Mouse (Mus musculus): ENCODE results near the gene Gm5767. TPM values are rescaled to one million over a fixed set of nuclear protein-coding genes. Genes with fewer than 3 reads are reported as not detected.
A peak's percentile ranks its signal among the peaks of the same experiment; 100 is the strongest.

Gene Gm5767
- not detected in 2 replicates for polyA plus RNA-seq (2014; fragmentation: Nextera tagmentation; extraction: Ambion mirVana)

DNA sequence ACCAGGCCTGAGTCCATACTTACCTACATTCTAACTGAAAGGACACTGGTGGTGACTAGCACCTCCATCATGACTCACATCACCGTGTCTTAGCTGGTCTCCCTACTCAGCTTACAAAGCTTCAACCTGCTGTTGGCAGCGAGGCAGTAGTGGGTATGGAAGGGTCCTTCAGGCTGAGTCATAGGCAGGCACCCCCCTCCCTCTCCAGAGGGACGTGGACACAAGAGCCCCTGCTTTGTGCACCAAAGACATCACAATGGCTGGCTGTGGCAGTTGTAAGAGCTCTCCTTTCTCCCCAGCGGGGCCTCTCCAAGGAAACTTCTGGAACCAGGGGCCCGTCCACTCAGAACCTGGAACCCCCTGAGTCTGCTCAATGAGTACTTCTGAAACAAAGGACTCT, at the start of gene Gm5767:
Gm5767 (plus strand) TSS at position 301 of the 400 bp plus-strand sequence.
- H3K4me1 ChIP-seq (ENCODE audit: control insufficient read depth, insufficient read depth, low read length) = no peaks in the 10 kb centered on the region
- H3K9ac ChIP-seq (ENCODE audit: low read depth, low read length) = no peak within 1 kb of the TSS
- H3K4me2 ChIP-seq (ENCODE audit: low read depth, low read length) = no peak within 1 kb of the TSS
- ATAC-seq (ENCODE audit: low read depth) (no peak), DNase-seq (ENCODE audit: low spot score) (no peak)
- H3K27me3 ChIP-seq (replicated peaks; ENCODE audit: control insufficient read depth, insufficient read depth, low read length) = no peaks in the 10 kb centered on the region
- H3K9me3 ChIP-seq (ENCODE audit: control insufficient read depth, low read length) = no peaks in the 10 kb centered on the region
- H3K4me3 ChIP-seq (ENCODE audit: low read depth, low read length) = no peak within 1 kb of the TSS
- 81% methylated on average over 5 of the region's 5 CpGs for WGBS
- no peaks in the 10 kb centered on the region for H3K36me3 ChIP-seq (ENCODE audit: control insufficient read depth, insufficient read depth, low read length)
- H3K27ac ChIP-seq (replicated peaks; ENCODE audit: low read depth, low read length) = no peak within 1 kb of the TSS

DNA sequence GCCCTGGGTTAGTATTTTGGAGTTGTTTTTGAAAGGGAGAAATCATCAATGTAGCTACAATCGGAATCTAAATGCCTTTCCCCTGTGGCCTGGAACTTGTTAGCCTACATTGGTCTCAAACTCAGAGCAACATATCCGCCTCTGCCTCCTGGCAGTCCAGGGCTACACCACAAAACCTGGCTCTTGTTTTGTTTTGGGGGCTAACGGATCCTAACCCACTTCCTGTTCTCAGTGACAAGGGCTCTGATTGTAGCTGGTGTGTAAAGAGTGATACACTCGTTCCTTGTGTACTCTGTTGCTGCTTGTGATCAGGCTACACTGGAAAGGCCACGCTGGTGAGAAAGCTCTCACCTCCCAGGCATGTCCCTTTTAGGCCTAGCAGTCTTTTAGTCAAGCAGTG, 49.1 kb upstream of the Gm5767 start:
- H3K4me1 ChIP-seq (ENCODE audit: control insufficient read depth, insufficient read depth, low read length) = peaks cover 5% of the 10 kb centered on the region; the same call in 1 of the 2 replicates
- no peak for DNase-seq (ENCODE audit: low spot score)
- H3K27me3 ChIP-seq (replicated peaks; ENCODE audit: control insufficient read depth, insufficient read depth, low read length) = no peaks in the 10 kb centered on the region
- H3K4me3 ChIP-seq (ENCODE audit: low read depth, low read length) = no peak overlapping the region
- H3K9ac ChIP-seq (ENCODE audit: low read depth, low read length) = no peak overlapping the region
- WGBS = 81% methylated on average over 5 of the region's 5 CpGs
- H3K36me3 ChIP-seq (ENCODE audit: control insufficient read depth, insufficient read depth, low read length) = peaks cover 35% of the 10 kb centered on the region
- H3K9me3 ChIP-seq (ENCODE audit: control insufficient read depth, low read length) = no peaks in the 10 kb centered on the region
- ATAC-seq (ENCODE audit: low read depth) = no peak
- H3K27ac ChIP-seq (replicated peaks; ENCODE audit: low read depth, low read length) = no peak overlapping the region
- no peak overlapping the region for H3K4me2 ChIP-seq (ENCODE audit: low read depth, low read length)

DNA sequence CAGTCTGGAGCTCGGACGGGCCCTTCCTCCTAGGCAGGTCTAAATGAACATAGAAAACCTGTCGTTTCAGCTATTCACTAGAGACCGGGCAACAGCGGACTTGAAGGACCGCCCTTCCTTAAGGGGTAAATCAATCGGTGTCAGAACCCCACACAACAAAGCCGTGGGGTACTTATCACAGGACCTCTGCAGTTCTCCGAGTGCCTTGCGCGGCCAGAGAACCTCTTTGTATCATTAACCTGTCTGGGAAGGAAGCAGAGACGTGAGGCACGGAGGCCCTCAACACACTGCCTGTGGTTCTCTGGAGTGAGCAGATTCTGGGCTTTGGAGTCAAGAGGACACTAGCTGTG, 43.7 kb upstream of the Gm5767 start:
- H3K4me2 ChIP-seq (ENCODE audit: low read depth, low read length) = peak overlapping the region; percentile 92
- DNase-seq (ENCODE audit: low spot score) = peak; percentile 8
- peaks cover 42% of the 10 kb centered on the region for H3K36me3 ChIP-seq (ENCODE audit: control insufficient read depth, insufficient read depth, low read length)
- H3K27ac ChIP-seq (replicated peaks; ENCODE audit: low read depth, low read length) = peak overlapping the region; percentile 83
- no peaks in the 10 kb centered on the region for H3K27me3 ChIP-seq (replicated peaks; ENCODE audit: control insufficient read depth, insufficient read depth, low read length)
- no peaks in the 10 kb centered on the region for H3K9me3 ChIP-seq (ENCODE audit: control insufficient read depth, low read length)
- peak overlapping the region; percentile 81 for H3K4me3 ChIP-seq (ENCODE audit: low read depth, low read length)
- H3K4me1 ChIP-seq (ENCODE audit: control insufficient read depth, insufficient read depth, low read length) = peaks cover 13% of the 10 kb centered on the region; the same call in 1 of the 2 replicates
- 1% methylated on average over 13 of the region's 13 CpGs for WGBS
- H3K9ac ChIP-seq (ENCODE audit: low read depth, low read length) = peak overlapping the region; percentile 89
- peak; percentile 4; the same call in 1 of the 2 replicates for ATAC-seq (ENCODE audit: low read depth)

DNA sequence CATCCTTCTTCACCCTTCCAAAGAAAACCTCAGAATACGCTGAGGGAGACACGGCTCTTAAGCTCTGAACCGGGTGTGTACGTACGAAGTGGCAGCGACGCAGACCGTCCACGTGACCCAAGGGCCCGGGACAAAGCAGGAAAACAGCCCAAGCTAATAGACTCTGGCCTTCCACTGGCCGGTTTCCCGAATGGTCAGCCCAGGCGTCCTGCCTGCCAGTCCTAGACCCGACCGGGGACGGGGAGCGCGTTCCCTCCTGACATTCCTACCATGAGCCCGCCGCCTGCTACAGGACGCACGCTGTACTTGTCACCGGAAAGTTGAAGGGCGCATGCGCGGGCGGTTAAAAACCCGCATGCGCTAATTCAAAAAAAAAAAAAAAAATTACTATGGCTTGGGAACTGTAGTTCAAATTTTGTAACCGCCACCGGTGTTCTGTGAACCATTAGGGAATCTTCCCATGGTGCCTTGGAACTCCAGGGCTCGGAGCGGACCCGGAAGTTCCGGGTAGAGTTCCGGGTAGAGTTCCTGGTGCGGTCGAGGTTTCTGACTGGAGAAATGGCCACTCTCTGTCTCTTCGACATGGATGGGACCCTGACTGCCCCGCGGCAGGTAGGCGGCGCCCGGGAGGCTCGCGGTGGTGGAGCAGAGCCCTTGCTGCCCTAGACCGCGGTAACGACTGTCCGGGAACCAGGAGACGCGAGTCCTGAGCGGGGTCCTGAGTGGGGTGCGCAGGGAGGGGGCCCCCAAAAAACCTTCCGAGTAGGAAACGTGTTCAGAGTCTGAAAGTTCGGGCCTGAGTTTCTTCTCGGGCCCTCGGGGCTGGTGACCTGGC, 43.1 kb upstream of the Gm5767 start, which contains the start of the genes Pmm2 and Tmem186:
Pmm2 (plus strand) TSS at position 458 of the 835 bp plus-strand sequence.
Tmem186 (minus strand) TSS at position 496 of the 835 bp plus-strand sequence.
- Histone ChIP-seq H3K4me1 (ENCODE audit: control insufficient read depth, insufficient read depth, low read length) (peaks cover 13% of the 10 kb centered on the region; the same call in 1 of the 2 replicates), H3K4me2 (ENCODE audit: low read depth, low read length) (peak within 1 kb of the TSS; percentile 92), H3K9ac (ENCODE audit: low read depth, low read length) (peak within 1 kb of the TSS; percentile 89), H3K27me3 (replicated peaks; ENCODE audit: control insufficient read depth, insufficient read depth, low read length) (no peaks in the 10 kb centered on the region), H3K4me3 (ENCODE audit: low read depth, low read length) (peak within 1 kb of the TSS; percentile 81), H3K9me3 (ENCODE audit: control insufficient read depth, low read length) (no peaks in the 10 kb centered on the region), H3K36me3 (ENCODE audit: control insufficient read depth, insufficient read depth, low read length) (peaks cover 38% of the 10 kb centered on the region), H3K27ac (replicated peaks; ENCODE audit: low read depth, low read length) (peak within 1 kb of the TSS; percentile 83)
- DNase-seq (ENCODE audit: low spot score) (peak; percentile 97), ATAC-seq (ENCODE audit: low read depth) (peak; percentile 95)
- WGBS = under 1% methylated on average over 59 of the region's 59 CpGs

DNA sequence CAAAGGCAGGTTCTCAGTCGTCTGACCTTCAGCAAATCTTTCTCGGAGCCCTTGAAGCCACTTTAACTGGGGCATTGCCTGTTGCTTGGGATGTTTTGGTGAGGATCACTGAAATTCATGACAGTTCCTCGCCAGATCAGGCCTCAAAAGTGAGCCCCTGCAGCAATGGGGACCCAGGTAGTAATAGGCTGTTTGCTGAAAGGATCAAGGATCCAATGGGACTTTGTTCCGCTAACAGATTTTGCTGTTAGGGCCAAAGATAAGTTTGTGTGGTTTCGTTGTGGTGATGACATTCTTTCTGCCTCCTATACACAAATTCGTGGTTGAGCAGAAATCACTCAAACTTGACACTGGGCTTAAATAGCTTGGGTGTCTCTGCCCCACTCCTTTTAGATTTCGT, 42.4 kb upstream of the Gm5767 start:
- ATAC-seq (ENCODE audit: low read depth) (no peak), DNase-seq (ENCODE audit: low spot score) (no peak)
- Histone ChIP-seq H3K4me2 (ENCODE audit: low read depth, low read length) (peak overlapping the region; percentile 92), H3K9me3 (ENCODE audit: control insufficient read depth, low read length) (no peaks in the 10 kb centered on the region), H3K4me1 (ENCODE audit: control insufficient read depth, insufficient read depth, low read length) (peaks cover 13% of the 10 kb centered on the region; the same call in 1 of the 2 replicates), H3K36me3 (ENCODE audit: control insufficient read depth, insufficient read depth, low read length) (peaks cover 37% of the 10 kb centered on the region), H3K4me3 (ENCODE audit: low read depth, low read length) (peak overlapping the region; percentile 81), H3K9ac (ENCODE audit: low read depth, low read length) (peak overlapping the region; percentile 89), H3K27ac (replicated peaks; ENCODE audit: low read depth, low read length) (peak overlapping the region; percentile 83), H3K27me3 (replicated peaks; ENCODE audit: control insufficient read depth, insufficient read depth, low read length) (no peaks in the 10 kb centered on the region)
- 42% methylated on average over 7 of the region's 7 CpGs for WGBS

DNA sequence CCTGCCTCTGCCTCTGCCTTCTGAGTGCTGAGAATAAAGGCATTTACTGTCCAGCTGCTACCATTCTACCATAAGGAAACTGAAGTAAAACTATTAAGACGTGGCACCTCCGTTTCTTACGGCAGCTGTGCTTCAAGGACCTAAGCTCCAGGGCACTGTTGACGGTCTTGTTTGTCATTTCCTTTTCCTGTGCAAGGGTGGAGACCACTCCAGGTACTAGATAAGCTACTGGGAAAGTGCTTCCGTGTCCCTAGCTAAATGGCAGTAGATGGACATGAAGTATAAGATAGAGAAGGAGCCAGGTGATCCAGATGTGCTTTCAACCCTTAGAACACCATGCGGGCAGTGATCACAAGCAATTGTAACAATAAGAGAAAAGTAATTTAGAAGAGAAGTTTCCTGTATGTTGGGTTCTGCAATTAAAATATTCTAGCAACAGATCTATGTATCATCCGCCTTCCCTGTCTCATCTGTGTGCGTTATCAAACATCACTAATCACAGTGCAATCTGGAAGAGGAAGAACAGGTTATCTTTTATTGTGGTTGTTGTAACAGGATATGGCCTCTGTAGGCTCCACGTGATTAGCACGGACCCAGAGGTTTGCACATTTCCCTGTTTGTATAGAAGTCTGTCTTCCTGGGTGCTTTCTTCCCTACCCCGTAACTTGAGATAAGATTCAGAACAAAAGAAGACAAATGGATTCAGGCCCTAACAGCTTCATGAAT, 40.9 kb upstream of the Gm5767 start:
- H3K4me3 ChIP-seq (ENCODE audit: low read depth, low read length) = no peak overlapping the region
- no peak overlapping the region for H3K9ac ChIP-seq (ENCODE audit: low read depth, low read length)
- H3K9me3 ChIP-seq (ENCODE audit: control insufficient read depth, low read length) = no peaks in the 10 kb centered on the region
- peaks cover 13% of the 10 kb centered on the region; the same call in 1 of the 2 replicates for H3K4me1 ChIP-seq (ENCODE audit: control insufficient read depth, insufficient read depth, low read length)
- H3K36me3 ChIP-seq (ENCODE audit: control insufficient read depth, insufficient read depth, low read length) = peaks cover 37% of the 10 kb centered on the region
- no peak for ATAC-seq (ENCODE audit: low read depth)
- H3K27ac ChIP-seq (replicated peaks; ENCODE audit: low read depth, low read length) = no peak overlapping the region
- WGBS = 89% methylated on average over 11 of the region's 11 CpGs
- H3K4me2 ChIP-seq (ENCODE audit: low read depth, low read length) = no peak overlapping the region
- H3K27me3 ChIP-seq (replicated peaks; ENCODE audit: control insufficient read depth, insufficient read depth, low read length) = no peaks in the 10 kb centered on the region
- DNase-seq (ENCODE audit: low spot score) = no peak

DNA sequence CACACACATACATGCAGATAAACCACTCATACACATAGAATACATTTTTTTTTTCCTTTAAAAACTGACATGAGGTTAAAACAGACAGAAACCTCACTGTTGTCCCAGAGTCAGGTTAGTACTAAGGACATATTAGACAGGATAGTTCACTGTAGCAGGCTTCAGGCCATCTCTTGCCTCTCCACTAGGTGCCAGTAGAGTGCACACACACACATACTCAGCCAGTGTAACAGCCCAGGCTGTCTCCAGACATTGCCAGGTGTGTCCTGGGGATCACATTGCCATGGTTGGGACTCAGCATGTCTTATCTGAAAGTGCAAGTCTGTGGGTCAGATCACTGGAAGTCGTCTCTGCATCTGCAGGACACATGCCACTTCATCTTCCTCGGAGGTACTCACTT, 36.7 kb upstream of the Gm5767 start:
- ATAC-seq (ENCODE audit: low read depth) = peak; percentile 87

DNA sequence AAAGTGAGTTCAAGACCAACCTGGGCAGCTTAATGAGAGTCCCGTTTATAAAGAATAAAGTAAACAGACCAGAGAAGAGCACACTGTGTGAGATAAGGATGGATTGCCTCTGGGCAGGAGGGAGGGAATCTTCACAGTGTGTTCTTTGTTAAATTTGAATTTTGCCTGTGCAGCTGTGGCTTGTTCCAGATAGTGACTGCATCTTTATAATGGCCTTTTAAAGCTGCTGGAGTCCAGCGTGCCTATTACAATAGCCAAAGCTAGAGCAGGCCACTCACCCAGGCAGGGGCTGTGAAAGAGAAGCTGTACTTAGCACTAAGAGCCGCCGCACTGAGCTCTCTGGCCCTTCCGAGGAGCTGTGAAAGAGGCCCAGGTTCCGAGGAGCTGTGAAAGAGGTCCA, 35.0 kb upstream of the Gm5767 start:
- Histone ChIP-seq H3K9ac (ENCODE audit: low read depth, low read length) (no peak overlapping the region), H3K4me2 (ENCODE audit: low read depth, low read length) (no peak overlapping the region), H3K36me3 (ENCODE audit: control insufficient read depth, insufficient read depth, low read length) (peaks cover 78% of the 10 kb centered on the region), H3K27ac (replicated peaks; ENCODE audit: low read depth, low read length) (no peak overlapping the region), H3K4me3 (ENCODE audit: low read depth, low read length) (no peak overlapping the region), H3K4me1 (ENCODE audit: control insufficient read depth, insufficient read depth, low read length) (no peaks in the 10 kb centered on the region), H3K27me3 (replicated peaks; ENCODE audit: control insufficient read depth, insufficient read depth, low read length) (no peaks in the 10 kb centered on the region), H3K9me3 (ENCODE audit: control insufficient read depth, low read length) (no peaks in the 10 kb centered on the region)
- 89% methylated on average over 6 of the region's 6 CpGs for WGBS
- DNase-seq (ENCODE audit: low spot score) (no peak), ATAC-seq (ENCODE audit: low read depth) (no peak)

More for the DNA sequence above, 36.7 kb upstream of the Gm5767 start:
- Histone ChIP-seq H3K27ac (replicated peaks; ENCODE audit: low read depth, low read length) (no peak overlapping the region), H3K4me3 (ENCODE audit: low read depth, low read length) (no peak overlapping the region), H3K36me3 (ENCODE audit: control insufficient read depth, insufficient read depth, low read length) (peaks cover 65% of the 10 kb centered on the region), H3K9me3 (ENCODE audit: control insufficient read depth, low read length) (no peaks in the 10 kb centered on the region), H3K27me3 (replicated peaks; ENCODE audit: control insufficient read depth, insufficient read depth, low read length) (no peaks in the 10 kb centered on the region), H3K4me2 (ENCODE audit: low read depth, low read length) (no peak overlapping the region), H3K4me1 (ENCODE audit: control insufficient read depth, insufficient read depth, low read length) (no peaks in the 10 kb centered on the region), H3K9ac (ENCODE audit: low read depth, low read length) (no peak overlapping the region)
- 82% methylated on average over 2 of the region's 2 CpGs for WGBS
- peak; percentile 14 for DNase-seq (ENCODE audit: low spot score)
